Mouse (Mus musculus) midbrain, embryonic 12.5 days (tissue): ENCODE measurements around the gene Mical2. TPM values are rescaled to one million over a fixed set of nuclear protein-coding genes. Genes with fewer than 3 reads are reported as not detected.
A peak's percentile ranks its signal among the peaks of the same experiment; 100 is the strongest.

Experiments used
- ATAC-seq: fragments of 200-750 bp; cut with Nextera tagmentation; 2 replicates; pipeline ENCODE4 v1.8.0; 2017; ENCODE audit warnings: low read depth, moderate TSS enrichment, moderate library complexity; ENCODE audit not compliant: low FRiP score
- H3K27ac ChIP-seq: fragments of 300-500 bp; sonication (generic); replicated peaks from 2 replicates; pipeline ENCODE4 v1.5.1; 2016; ENCODE audit warnings: mild to moderate bottlenecking
- H3K27me3 ChIP-seq: fragments of 300-500 bp; sonication (generic); 2 replicates; pipeline ENCODE4 v1.6.1; 2016; ENCODE audit warnings: mild to moderate bottlenecking
- H3K36me3 ChIP-seq: fragments of 300-500 bp; sonication (generic); 2 replicates; pipeline ENCODE4 v1.6.1; 2016
- H3K4me1 ChIP-seq: fragments of 300-500 bp; sonication (generic); 2 replicates; pipeline ENCODE4 v1.6.1; 2016
- H3K4me2 ChIP-seq: fragments of 300-500 bp; sonication (generic); replicated peaks from 2 replicates; pipeline ENCODE4 v1.6.1; 2016; ENCODE audit warnings: mild to moderate bottlenecking, moderate library complexity
- H3K4me3 ChIP-seq: fragments of 300-500 bp; sonication (generic); 2 replicates; pipeline ENCODE4 v1.5.1; 2016; ENCODE audit warnings: mild to moderate bottlenecking
- H3K9ac ChIP-seq: fragments of 300-500 bp; sonication (generic); replicated peaks from 2 replicates; pipeline ENCODE4 v1.6.1; 2016; ENCODE audit warnings: mild to moderate bottlenecking, moderate library complexity
- H3K9me3 ChIP-seq: fragments of 300-500 bp; sonication (generic); 2 replicates; pipeline ENCODE4 v1.6.1; 2016; ENCODE audit warnings: mild to moderate bottlenecking
- WGBS: fragments of 180-500 bp; shearing (Covaris S2); methylation state at CpG from one replicate; pipeline ENCODE4 v1.1.7; 2016; 5-methylcytosine and 5-hydroxymethylcytosine counted together
- polyA plus RNA-seq: library from polyadenylated mRNA; unstranded; fragments of >200 nt; fragmentation: Nextera tagmentation; extraction: Ambion mirVana; gene quantifications from 2 replicates; pipeline ENCODE4 v1.2.1, GENCODE M21; 2016

Mical2 gene
- 1.6 and 2.2 TPM in 2 replicates for polyA plus RNA-seq

- WGBS, result 0% methylated on average over 52 of the region's 53 CpGs
- Histone ChIP-seq H3K27me3 (peaks cover 66% of the 10 kb centered on the region), H3K9me3 (no peaks in the 10 kb centered on the region), H3K4me2 (peak within 1 kb of the TSS; percentile 98), H3K27ac (no peak within 1 kb of the TSS), H3K4me1 (peaks cover 24% of the 10 kb centered on the region), H3K36me3 (no peaks in the 10 kb centered on the region), H3K9ac (peak within 1 kb of the TSS; percentile 65), H3K4me3 (peak within 1 kb of the TSS; percentile 57)
- ATAC-seq, result peak; percentile 98
These were observed at the start of gene Mical2 for GRCm38 (mm10) chr7:112225615-112226262. Gene Mical2 (plus strand): TSS chr7:112225856.

- peaks cover 5% of the 10 kb centered on the region; the same call in 1 of the 2 replicates for H3K4me1 ChIP-seq
- H3K9ac ChIP-seq, result no peak overlapping the region
- no peak overlapping the region for H3K4me3 ChIP-seq
- no peak overlapping the region for H3K27ac ChIP-seq
- H3K9me3 ChIP-seq, result no peaks in the 10 kb centered on the region
- H3K36me3 ChIP-seq, result no peaks in the 10 kb centered on the region
- no peak for ATAC-seq
- 0 out of 2 replicates have a peak, but pooled peaks cover 3% of the 10 kb centered on the region for H3K27me3 ChIP-seq
- no peak overlapping the region for H3K4me2 ChIP-seq
- 77% methylated on average over 2 of the region's 2 CpGs for WGBS
These were observed 49.0 kb upstream of the Mical2 start for GRCm38 (mm10) chr7:112176627-112177026.

GRCm38 (mm10) chr7:112180235-112180705 is 45.4 kb upstream of the Mical2 start:
- Histone ChIP-seq H3K36me3 (no peaks in the 10 kb centered on the region), H3K9ac (no peak overlapping the region), H3K27ac (no peak overlapping the region), H3K9me3 (no peaks in the 10 kb centered on the region), H3K27me3 (0 out of 2 replicates have a peak, but pooled peaks cover 3% of the 10 kb centered on the region), H3K4me1 (peaks cover 7% of the 10 kb centered on the region; the same call in 1 of the 2 replicates), H3K4me2 (peak overlapping the region; percentile 29; the same call in 1 of the 2 replicates), H3K4me3 (no peak overlapping the region)
- WGBS, result 17% methylated on average over 9 of the region's 10 CpGs
- ATAC-seq, result peak; percentile 80

GRCm38 (mm10) chr7:112183258-112183841 is 42.3 kb upstream of the Mical2 start:
- H3K27me3 ChIP-seq, result 0 out of 2 replicates have a peak, but pooled peaks cover 3% of the 10 kb centered on the region
- H3K36me3 ChIP-seq, result no peaks in the 10 kb centered on the region
- no peak overlapping the region for H3K4me2 ChIP-seq
- no peak overlapping the region for H3K9ac ChIP-seq
- no peak overlapping the region for H3K27ac ChIP-seq
- no peak overlapping the region for H3K4me3 ChIP-seq
- peak; percentile 64 for ATAC-seq
- peaks cover 7% of the 10 kb centered on the region; the same call in 1 of the 2 replicates for H3K4me1 ChIP-seq
- no peaks in the 10 kb centered on the region for H3K9me3 ChIP-seq
- 35% methylated on average over 5 of the region's 5 CpGs for WGBS

GRCm38 (mm10) chr7:112184519-112185225 is 41.0 kb upstream of the Mical2 start:
- WGBS, result 84% methylated on average over 6 of the region's 6 CpGs
- Histone ChIP-seq H3K27me3 (0 out of 2 replicates have a peak, but pooled peaks cover 3% of the 10 kb centered on the region), H3K4me3 (no peak overlapping the region), H3K9ac (no peak overlapping the region), H3K4me1 (peaks cover 7% of the 10 kb centered on the region; the same call in 1 of the 2 replicates), H3K9me3 (no peaks in the 10 kb centered on the region), H3K27ac (no peak overlapping the region), H3K4me2 (no peak overlapping the region), H3K36me3 (no peaks in the 10 kb centered on the region)
- ATAC-seq, result no peak

GRCm38 (mm10) chr7:112185226-112185745 is 40.4 kb upstream of the Mical2 start:
- H3K4me1 ChIP-seq, result peaks cover 6% of the 10 kb centered on the region; the same call in 1 of the 2 replicates
- H3K4me2 ChIP-seq, result no peak overlapping the region
- WGBS, result 73% methylated on average over 9 of the region's 9 CpGs
- H3K27ac ChIP-seq, result no peak overlapping the region
- H3K9me3 ChIP-seq, result no peaks in the 10 kb centered on the region
- no peaks in the 10 kb centered on the region for H3K36me3 ChIP-seq
- H3K4me3 ChIP-seq, result no peak overlapping the region
- H3K9ac ChIP-seq, result no peak overlapping the region
- ATAC-seq, result no peak
- H3K27me3 ChIP-seq, result 0 out of 2 replicates have a peak, but pooled peaks cover 3% of the 10 kb centered on the region

GRCm38 (mm10) chr7:112186871-112187270 is 38.8 kb upstream of the Mical2 start:
- Histone ChIP-seq H3K9ac (no peak overlapping the region), H3K9me3 (no peaks in the 10 kb centered on the region), H3K4me3 (no peak overlapping the region), H3K4me1 (0 out of 2 replicates have a peak, but pooled peaks cover 2% of the 10 kb centered on the region), H3K36me3 (no peaks in the 10 kb centered on the region), H3K27ac (no peak overlapping the region), H3K27me3 (no peaks in the 10 kb centered on the region), H3K4me2 (no peak overlapping the region)
- 91% methylated on average over 7 of the region's 7 CpGs for WGBS
- no peak for ATAC-seq

GRCm38 (mm10) chr7:112187536-112188459 is 37.9 kb upstream of the Mical2 start:
- Histone ChIP-seq H3K27ac (no peak overlapping the region), H3K4me3 (no peak overlapping the region), H3K9me3 (no peaks in the 10 kb centered on the region), H3K36me3 (no peaks in the 10 kb centered on the region), H3K4me2 (no peak overlapping the region), H3K27me3 (no peaks in the 10 kb centered on the region), H3K4me1 (0 out of 2 replicates have a peak, but pooled peaks cover 2% of the 10 kb centered on the region), H3K9ac (no peak overlapping the region)
- no peak for ATAC-seq
- 77% methylated on average over 13 of the region's 13 CpGs for WGBS

GRCm38 (mm10) chr7:112192237-112192636 is 33.4 kb upstream of the Mical2 start:
- Histone ChIP-seq H3K27me3 (no peaks in the 10 kb centered on the region), H3K4me1 (no peaks in the 10 kb centered on the region), H3K36me3 (no peaks in the 10 kb centered on the region), H3K9me3 (no peaks in the 10 kb centered on the region), H3K4me3 (no peak overlapping the region), H3K27ac (no peak overlapping the region), H3K9ac (no peak overlapping the region), H3K4me2 (no peak overlapping the region)
- no peak for ATAC-seq
- 89% methylated on average over 4 of the region's 4 CpGs for WGBS

- Histone ChIP-seq H3K9me3 (no peaks in the 10 kb centered on the region), H3K9ac (no peak overlapping the region), H3K4me2 (no peak overlapping the region), H3K36me3 (no peaks in the 10 kb centered on the region), H3K4me3 (no peak overlapping the region), H3K27me3 (no peaks in the 10 kb centered on the region), H3K27ac (no peak overlapping the region), H3K4me1 (no peaks in the 10 kb centered on the region)
- no peak for ATAC-seq
- 89% methylated on average over 5 of the region's 5 CpGs for WGBS
These were observed 32.9 kb upstream of the Mical2 start for GRCm38 (mm10) chr7:112192778-112193177.

GRCm38 (mm10) chr7:112194286-112194685 is 31.4 kb upstream of the Mical2 start:
- WGBS, result 89% methylated on average over 5 of the region's 5 CpGs
- H3K4me3 ChIP-seq, result no peak overlapping the region
- no peak overlapping the region for H3K9ac ChIP-seq
- H3K27ac ChIP-seq, result no peak overlapping the region
- no peak for ATAC-seq
- H3K9me3 ChIP-seq, result no peaks in the 10 kb centered on the region
- no peaks in the 10 kb centered on the region for H3K27me3 ChIP-seq
- H3K36me3 ChIP-seq, result no peaks in the 10 kb centered on the region
- H3K4me2 ChIP-seq, result no peak overlapping the region
- H3K4me1 ChIP-seq, result no peaks in the 10 kb centered on the region
